Mouse (Mus musculus) spleen, postnatal 10 days (tissue): Measurements from ENCODE around the gene Dap.

ENCODE experiments used
- DNase-seq, 2 experiments: peaks; one replicate each; pipeline ENCODE4 v3.0.0; 2021 to 2022; ENCODE audit warnings: low spot score in 2 of 2

Gene Dap

GRCm38 (mm10) chr15:31237898-31238297 is 13.8 kb downstream of the Dap start:
- no peak for DNase-seq

- no peak for DNase-seq
Observed at GRCm38 (mm10) chr15:31238611-31239010, 14.5 kb downstream of the Dap start.

GRCm38 (mm10) chr15:31239713-31240112 is 15.6 kb downstream of the Dap start:
- DNase-seq = no peak

DNA sequence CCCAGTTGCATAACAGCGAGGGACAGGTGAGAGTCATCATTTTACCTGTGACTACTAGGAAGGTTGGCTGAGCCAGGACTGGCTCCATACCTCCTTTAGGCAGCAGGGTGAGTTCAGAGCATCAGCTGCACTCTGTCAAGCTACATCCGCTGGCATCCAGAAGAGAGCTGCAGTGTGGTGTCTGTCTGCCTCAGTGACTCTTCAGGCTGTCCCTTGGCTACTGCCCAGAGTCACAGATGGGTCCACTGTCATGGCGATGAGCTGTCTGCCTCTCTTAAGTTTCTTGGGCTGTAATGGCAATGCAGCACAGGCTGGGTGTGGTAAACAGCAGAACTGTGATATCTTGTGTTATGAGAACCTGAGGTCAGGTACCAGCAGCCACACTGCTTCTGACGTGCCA is 16.1 kb downstream of the Dap start:
- no peak for DNase-seq

GRCm38 (mm10) chr15:31243260-31243659 is 19.1 kb downstream of the Dap start:
- no peak for DNase-seq

DNA sequence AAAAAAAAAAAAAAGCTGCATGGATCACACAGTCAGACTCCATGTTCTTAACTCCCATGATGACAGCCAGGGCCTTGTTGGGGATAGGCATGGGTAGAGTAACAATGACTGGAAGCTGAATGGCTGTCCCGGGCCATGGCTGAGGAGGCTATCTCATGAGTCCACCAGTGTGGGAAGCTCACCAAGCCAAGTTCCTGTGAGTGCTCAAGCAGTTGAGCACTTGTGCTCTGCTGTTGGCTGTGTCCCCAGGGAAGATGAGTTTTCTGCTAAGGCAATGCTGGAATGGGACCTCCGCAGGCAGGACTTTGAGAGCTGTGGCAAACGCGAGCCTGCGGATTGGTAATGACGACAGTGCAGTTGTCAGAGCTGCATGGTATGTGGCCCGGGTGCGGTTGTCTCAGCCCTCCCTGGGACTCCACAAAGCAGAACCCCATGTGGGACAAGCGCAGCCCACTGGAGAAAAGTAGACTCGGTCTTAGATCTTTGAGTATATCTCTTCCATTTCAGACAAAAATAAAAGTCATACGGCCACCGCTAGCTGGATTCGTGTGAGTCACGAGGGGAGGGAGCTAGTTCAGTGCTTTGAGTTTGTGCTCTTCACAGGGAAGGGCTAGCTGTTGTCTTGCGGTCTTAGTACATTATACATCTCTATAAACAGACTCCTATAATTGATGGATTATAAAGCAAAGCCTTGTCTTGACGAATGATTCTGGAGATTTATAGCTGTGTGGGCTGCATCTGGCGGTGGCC is 20.8 kb downstream of the Dap start:
- no peak for DNase-seq

GRCm38 (mm10) chr15:31245934-31246333 is 21.8 kb downstream of the Dap start:
- DNase-seq = no peak

GRCm38 (mm10) chr15:31247035-31247434 is 22.9 kb downstream of the Dap start:
- DNase-seq = no peak

- no peak for DNase-seq
Observed at GRCm38 (mm10) chr15:31248882-31249281, 24.8 kb downstream of the Dap start.

GRCm38 (mm10) chr15:31250027-31250426 is 25.9 kb downstream of the Dap start:
- DNase-seq = no peak

GRCm38 (mm10) chr15:31250676-31251075 is 26.6 kb downstream of the Dap start:
- DNase-seq = no peak

DNA sequence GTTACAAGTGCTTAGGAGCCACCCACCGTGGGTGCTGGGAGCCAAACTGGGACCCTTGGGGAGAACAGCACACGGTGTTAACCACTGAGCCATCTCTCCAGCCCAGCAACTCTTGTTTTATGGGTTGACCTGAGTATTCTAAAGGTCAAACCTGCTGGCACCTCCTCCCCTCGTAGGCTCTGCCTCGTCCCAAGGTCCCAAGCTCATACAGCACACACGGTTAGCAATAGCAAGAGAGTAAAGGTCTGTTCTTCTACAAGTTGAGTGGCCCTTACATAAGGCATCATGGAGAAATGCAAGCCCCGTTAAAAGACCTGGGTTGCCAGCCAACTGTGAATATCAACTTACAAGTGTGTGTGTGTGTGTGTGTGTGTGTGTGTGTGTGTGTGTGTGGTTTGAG is 27.1 kb downstream of the Dap start:
- DNase-seq = no peak

DNA sequence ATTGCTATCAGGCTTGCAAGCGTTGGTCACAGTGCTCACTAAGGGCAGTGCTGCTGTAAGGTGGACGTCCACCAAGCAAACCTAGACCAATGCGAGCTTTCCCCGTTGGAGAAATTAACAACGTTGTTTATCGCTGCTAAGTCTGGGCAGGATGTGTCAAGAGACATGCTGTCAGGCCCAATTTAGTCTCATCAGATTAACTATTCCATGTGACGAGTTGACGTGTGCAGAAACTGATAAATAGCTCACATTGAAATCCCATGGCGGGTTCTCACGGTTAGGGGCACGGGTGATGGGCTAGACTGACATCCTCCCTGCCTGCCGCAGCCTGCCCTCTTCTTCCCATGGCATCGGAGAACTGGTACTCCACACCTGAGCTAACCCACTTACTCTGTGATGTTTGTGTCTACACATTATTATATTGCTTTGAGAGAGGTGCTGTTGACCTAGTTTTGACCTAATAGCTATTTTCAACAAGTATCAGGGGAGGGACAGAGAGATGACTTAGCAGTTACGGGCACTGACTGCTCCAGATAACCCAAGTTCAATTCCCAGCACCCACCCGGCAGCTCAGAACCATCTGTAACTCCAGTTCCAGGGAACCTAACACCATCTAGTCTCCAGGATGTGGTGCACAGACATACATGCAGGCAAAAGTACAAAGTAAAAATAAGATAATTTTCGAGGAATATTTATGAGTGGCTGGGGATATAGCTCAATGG is 28.6 kb downstream of the Dap start:
- DNase-seq = no peak

- DNase-seq = no peak
Observed at GRCm38 (mm10) chr15:31253380-31253779, 29.3 kb downstream of the Dap start.

DNA sequence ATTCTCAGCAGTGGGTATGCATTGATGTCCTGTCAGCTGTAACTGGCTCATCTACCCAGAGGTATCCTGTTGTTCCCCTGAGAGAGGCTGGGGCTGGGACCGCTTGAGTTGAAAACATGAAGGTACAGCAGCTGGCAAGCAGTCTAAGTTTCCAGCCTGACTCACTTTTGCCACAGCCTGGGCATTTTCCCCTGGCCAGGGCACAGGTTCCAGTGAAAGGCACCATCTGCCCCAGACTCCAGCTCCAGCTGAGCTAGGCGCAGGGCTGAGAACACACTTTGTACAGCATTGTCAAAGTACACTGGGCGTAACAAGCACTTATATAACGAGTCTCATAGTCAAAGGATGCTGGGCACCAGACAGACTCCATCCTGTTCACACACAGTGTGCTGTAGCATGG is 29.8 kb downstream of the Dap start:
- DNase-seq = no peak

DNA sequence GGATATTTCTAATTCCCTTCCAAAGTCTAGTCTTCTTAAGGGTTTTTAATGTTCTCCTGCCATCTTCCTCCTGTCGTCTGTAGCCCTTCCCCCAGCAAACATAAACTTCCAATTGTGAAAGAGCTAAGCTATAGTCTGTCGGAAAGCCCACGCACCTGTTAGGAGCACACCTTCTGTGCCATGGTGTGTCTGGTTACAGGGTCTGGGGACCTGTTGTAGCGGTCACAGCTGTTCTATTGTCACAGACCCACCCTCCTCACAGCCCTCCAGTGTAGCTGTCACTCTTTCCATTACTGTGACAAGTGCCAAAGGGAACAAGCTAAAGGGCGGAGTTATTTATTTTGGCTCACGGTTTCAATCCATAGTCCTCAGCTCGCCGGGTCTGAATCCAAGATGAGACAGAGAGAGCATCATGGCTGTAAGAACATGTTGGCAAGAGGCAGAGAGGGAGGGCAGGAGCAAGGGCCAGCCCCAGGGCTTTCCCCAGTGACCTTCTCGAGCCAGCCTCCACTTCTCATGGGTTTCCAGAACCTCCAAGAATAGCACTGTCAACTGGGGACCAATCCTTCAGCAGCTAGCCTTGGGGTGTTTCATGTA is 30.9 kb downstream of the Dap start:
- DNase-seq = no peak

DNA sequence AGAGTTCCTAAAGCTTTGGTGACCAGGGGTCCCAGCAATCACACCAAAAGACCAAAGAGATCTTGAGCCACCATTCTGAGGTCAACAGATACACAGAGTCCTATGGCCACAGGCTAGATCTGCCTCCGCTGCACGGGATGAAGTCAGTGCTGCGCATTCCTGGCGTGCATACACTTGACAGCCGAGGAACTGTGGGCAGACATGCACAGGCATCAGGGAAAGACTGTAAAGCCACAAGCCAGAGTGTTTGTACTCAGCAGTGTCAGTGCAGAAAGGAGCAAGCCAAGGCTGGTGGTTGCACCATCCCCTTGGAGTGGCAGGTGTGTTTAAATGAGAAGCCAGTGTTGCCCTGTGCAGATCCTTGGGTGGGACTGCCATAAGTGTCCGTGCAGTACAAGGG is 31.6 kb downstream of the Dap start:
- DNase-seq = no peak

GRCm38 (mm10) chr15:31257329-31257728 is 33.2 kb downstream of the Dap start:
- no peak for DNase-seq

DNA sequence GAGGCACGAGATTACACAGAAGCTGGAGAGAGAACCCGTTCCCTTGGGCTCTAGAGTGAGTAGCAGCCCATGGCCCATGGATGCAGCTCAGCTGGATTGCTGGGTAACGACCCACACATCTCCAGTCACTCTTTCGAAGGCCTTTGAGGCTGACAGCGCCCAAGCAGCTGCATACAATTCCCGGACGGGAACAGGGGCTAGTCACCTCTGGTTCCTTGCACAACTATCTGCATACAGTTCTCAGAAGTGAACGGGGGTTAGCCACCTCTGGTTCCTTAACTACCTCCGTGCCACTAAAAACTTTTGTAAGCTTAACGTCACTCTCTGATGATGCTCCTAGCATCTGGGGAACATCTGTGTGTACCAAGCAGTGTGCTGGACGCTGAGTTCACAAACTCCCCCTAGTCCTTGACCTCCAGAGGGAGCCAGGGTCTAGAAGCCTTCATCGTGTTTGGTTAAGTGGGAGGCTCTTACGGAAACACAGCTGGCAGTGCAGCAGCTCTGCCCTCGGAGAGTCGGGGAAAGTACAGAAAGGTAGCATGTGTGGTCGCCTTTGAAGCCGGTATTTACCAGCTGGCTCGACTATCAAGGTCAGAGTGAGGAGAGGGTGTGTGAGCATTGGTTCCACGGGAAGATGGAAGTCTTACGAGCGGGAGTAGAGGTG is 34.0 kb downstream of the Dap start:
- no peak for DNase-seq

DNA sequence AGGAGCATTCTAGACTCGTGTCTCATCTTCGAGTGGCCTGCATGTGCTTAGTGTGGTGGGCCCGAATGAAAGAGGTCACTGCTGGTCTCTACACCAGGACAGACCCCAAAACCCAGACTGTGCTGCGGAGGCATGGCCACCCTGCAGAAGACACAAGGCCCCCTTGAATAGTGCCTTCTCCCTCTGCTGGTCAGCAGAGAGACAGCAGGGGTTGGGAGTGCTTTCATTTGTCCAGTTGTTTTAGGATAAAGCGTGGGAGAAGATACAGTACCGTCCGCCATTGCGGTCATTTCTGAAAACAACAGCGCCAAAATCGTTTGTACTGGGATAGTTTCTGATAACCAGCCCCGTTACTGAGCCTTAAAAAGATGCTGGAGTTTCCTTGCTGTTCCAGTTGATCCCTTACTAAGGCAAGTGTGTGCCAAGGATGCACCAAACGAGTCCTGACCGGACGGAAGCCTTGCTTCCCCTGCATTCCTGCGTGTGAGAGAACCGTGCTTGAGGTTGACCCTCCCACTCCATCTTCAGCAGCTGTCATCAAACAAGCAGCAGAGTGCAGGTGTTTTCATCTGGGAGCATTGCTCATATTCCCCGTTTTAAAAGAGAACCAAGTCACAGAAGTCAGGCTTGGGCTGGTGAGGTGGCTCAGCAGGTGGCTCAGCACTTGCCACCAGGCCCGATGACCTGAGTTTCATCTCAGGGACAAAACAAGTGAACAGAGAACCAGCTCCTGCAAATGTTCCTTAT is 34.8 kb downstream of the Dap start:
- no peak for DNase-seq

GRCm38 (mm10) chr15:31261094-31261493 is 37.0 kb downstream of the Dap start:
- no peak for DNase-seq

GRCm38 (mm10) chr15:31262361-31262760 is 38.2 kb downstream of the Dap start:
- DNase-seq = no peak
